Mouse (Mus musculus): ENCODE results near the gene Gm428.
"Not testable (repeated sequence)": the region's sequence is repeated elsewhere in the genome, so short reads cannot be mapped to it uniquely, and the experiment has no call there.

The Gm428 gene

GRCm38 (mm10) chr4:73683216-73683615 is at the start of gene Gm428:
TSS of gene Gm428 (plus strand) at chr4:73683516.
- not testable (repeated sequence) for DNase-seq (ENCODE audit: low spot score)

- DNase-seq (ENCODE audit: low spot score) = not testable (repeated sequence)
These were observed 45.5 kb upstream of the Gm428 start, which contains the start of gene Gm11236 for GRCm38 (mm10) chr4:73637821-73638220. TSS of gene Gm11236 (plus strand) at chr4:73638121.

- DNase-seq (ENCODE audit: low spot score) = not testable (repeated sequence)
These were observed 21.5 kb upstream of the Gm428 start for GRCm38 (mm10) chr4:73661864-73662263.

DNA sequence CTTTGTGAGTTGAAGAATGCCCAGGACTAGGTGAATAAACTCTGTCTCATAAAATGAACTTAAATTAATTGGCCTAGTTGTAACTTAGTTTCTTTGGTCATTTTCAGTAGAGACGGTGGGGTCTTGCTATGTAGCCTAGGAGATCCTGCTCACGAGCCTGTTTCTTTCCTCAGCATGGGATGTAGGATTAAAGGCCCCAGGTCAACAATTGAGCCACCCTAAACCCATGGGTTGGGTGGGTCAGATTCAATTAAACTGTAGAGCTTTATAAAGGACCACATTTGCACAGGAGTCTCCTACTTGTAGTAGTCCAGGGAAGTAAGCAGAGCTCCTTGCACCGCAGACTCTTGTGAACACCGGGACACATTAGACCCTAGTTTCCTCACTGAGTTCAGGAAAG is 15.3 kb upstream of the Gm428 start, which contains the start of gene Gm11239:
Gm11239 (plus strand) TSS at position 301 of the 400 bp plus-strand sequence.
- not testable (repeated sequence) for DNase-seq (ENCODE audit: low spot score)

- DNase-seq (ENCODE audit: low spot score) = no peak
These were observed 35.4 kb downstream of the Gm428 start for GRCm38 (mm10) chr4:73718761-73719160.

DNA sequence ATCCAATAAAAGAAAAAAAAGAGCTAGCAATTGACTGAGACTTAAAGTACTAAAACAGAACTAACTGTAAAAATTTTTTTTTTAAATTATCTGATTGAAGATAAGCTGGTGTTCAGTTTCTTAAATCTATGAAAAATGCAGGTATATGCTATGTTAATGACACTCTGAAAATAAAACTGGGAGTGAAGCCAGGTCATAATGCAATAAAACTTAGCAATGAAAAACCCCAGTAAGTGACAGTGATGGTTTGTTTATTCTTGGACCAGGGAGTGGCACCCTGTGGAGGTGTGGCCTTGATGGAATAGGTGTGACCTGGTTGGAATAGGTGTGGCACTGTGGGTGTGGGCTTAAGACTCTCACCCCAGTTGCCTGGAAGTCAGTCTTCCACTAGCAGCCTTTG is 36.5 kb downstream of the Gm428 start:
- no peak for DNase-seq (ENCODE audit: low spot score)

All from spleen, adult 12 weeks (tissue).